Mouse (Mus musculus) common myeloid progenitor, adult 5-6 weeks (primary cell): ENCODE measurements around the gene Hoxd13. TPM values are rescaled to one million over a fixed set of nuclear protein-coding genes. Genes with fewer than 3 reads are reported as not detected.

Source experiments
- ATAC-seq: replicated peaks from 2 replicates; pipeline ENCODE4 v1.8.0; 2016; ENCODE audit warnings: low read depth, mild to moderate bottlenecking, moderate TSS enrichment, inconsistent platforms; ENCODE audit not compliant: poor library complexity, severe bottlenecking
- total RNA-seq: library from RNA; stranded (forward); fragments of 200-1000, 187-1606 nt; gene quantifications from 2 replicates; pipeline ENCODE4 v1.2.3, GENCODE M21; 2017

Gene Hoxd13
- total RNA-seq, 1 experiment from 2014 or later, result not detected

DNA sequence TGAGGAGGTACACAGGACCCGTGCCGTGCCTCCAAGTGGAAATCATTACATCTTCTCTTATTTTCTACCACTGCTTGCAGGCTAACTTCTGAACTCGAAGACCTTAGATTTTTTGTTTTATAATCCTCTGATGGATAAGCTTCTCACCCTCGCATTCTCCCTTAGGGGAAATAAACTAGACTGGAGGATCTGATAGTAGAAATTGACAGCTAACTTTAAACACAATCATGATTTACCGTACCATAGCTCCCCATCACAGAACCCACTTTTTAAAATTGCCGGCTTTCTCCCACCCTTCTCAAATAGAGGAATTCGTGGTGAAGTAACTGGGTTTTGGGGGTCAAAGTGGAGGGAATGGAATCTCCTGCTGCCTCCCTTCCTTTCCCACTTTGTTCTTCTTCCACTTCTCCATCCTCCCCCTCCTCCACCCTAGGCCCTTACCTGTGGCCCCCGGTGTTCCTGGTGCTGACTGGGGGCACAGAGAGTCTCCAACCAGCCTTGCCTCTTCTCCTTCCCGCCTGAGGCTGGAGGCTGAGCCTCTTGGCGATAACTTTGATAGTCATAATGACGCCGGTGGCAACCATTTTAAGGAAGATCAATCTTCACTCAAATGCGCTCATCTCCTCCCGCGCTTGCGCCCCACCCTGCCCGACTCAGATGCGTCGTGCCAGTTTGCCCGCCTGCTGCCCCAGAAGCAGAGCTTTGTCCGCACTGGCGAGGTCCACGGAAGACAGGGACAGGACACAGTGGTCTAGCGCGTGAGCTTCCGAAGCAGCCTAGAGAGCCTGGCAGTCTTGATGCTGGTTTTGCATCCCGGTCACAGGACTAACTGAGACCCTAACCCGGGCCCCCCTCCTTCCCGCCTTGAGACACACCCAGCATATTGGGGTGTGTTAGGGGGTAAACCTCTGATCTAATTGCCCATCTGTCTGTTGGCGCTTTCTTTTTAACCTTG lies 7.4 kb upstream of the Hoxd13 start:
- ATAC-seq, result no peak

GRCm38 (mm10) chr2:74661685-74662084 lies 6.4 kb upstream of the Hoxd13 start:
- 0 out of 2 replicates have a peak, but pooled peaks have one; percentile 31 for ATAC-seq

- ATAC-seq, result peak; percentile 68
Measured at GRCm38 (mm10) chr2:74663291-74663925, 4.7 kb upstream of the Hoxd13 start.

GRCm38 (mm10) chr2:74666411-74666810 lies 1.7 kb upstream of the Hoxd13 start:
- no peak for ATAC-seq

DNA sequence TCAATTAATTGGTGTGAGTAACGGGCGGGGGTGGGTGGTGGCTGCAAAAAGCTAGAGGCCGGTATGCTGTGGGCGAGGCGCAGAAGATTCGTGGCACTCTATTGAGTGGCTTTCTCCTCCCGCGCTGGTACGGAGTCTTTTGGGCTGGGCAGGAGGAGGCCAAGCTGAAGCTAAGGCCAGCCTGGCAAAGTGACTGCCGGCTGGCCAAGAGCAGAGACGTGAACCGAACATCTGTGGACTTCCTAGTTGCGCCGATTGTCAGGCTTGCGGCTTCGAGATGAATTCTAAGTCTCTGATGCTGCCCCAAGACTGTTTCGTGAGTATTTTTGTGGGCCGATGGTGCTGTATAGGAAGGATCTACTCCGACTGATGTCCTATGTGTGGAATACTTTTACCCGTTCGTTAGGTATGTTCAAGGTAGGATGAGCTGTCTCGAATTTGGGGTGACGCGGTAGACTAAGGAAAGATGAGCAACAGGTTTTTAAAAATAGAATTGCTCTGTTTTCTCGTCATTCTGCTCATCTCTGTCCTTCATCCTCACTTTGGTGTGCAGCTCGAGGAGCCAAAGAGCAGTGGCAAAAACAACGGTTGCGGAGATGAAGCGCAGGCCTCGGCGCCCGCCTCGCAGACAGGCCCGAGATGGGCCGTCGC lies 794 bp upstream of the Hoxd13 start:
- ATAC-seq, result no peak

GRCm38 (mm10) chr2:74668370-74669229 lies 490 bp downstream of the Hoxd13 start:
- no peak for ATAC-seq

- no peak for ATAC-seq
Measured at GRCm38 (mm10) chr2:74669230-74669578, 1.1 kb downstream of the Hoxd13 start.

DNA sequence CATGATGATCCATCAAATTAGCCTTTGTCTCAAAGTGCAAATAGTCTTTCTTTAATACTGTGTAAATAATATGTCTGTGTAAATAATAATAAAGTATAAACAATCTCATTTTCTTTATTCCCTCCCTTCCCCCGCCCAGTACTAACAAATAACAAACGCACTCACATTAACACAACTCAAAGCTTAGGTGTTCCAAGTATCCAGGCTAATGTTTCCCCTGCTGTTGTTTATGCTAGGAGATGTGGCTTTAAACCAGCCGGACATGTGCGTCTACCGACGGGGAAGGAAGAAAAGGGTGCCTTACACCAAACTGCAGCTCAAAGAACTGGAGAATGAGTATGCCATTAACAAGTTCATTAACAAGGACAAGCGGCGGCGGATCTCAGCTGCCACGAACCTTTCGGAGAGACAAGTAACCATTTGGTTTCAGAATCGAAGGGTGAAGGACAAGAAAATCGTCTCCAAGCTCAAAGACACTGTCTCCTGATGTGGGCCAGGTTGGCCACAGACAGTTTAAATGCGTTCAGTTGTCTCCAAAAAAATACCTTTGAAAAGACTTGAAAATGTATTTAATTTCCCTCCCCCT lies 1.6 kb downstream of the Hoxd13 start:
- ATAC-seq, result no peak

- no peak for ATAC-seq
Measured at GRCm38 (mm10) chr2:74670632-74671188, 2.6 kb downstream of the Hoxd13 start.

DNA sequence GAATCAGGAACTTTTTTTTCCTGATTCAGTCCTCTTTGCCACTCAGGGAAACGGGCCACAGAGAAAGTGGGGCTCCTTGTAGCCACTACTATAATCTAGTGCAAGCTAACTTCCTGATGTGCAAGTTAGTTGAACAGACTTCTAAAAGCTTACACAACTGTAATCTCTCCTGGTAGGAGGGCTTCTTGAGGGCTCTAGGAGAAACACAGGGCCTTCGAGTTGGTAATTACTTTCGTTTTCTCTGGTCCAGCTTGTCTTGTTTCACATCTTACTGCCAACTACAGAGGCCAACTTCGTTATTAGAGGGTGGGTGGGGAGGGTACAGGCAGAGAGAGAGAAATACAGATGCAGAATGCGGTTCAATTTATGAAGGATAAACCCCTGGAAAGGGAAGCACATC lies 3.7 kb downstream of the Hoxd13 start:
- ATAC-seq, result no peak

DNA sequence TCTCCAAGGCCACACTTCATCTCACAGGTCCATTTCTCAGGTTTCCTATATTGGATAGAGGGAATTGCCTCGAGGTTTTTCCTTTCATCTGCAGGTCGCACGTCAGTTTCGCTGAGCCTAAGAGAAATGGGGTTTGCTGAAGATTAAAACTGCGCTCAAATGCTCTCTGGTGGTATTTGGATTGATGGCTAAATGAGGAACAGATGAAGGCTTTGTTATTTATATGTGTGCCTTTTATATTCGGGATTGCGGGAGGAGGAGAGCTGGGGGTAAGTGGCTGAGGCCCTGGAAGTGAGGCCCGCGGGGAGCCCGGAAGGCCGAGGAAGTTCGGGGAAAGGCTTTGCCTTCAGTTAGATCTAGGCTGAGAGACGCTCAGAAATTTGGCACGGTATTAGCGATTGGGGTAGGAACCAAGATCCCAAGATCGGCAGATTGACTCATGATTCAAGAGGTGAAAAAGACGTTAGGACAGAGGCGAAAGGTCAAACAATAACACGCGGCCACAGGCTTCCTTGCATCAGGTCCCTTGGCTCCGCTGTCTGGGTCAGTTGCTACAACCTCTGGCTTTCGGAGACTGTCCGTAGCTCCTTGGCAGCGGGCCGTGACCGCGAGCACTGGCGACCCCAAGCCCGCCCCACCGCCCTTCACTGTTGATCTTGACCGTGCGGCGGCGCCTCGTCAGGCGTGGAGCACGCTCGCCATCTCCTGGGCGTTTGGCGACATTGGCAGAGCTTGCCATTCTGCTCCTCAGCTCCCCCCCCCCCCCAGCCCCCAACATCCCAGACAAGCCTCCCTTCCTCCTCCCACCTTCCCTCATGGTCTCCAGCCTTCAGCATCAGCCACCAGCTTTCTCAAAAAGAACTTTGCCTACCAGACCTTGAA lies 4.6 kb downstream of the Hoxd13 start:
- peak; percentile 84 for ATAC-seq

- no peak for ATAC-seq
Measured at GRCm38 (mm10) chr2:74673835-74674425, 5.8 kb downstream of the Hoxd13 start.

DNA sequence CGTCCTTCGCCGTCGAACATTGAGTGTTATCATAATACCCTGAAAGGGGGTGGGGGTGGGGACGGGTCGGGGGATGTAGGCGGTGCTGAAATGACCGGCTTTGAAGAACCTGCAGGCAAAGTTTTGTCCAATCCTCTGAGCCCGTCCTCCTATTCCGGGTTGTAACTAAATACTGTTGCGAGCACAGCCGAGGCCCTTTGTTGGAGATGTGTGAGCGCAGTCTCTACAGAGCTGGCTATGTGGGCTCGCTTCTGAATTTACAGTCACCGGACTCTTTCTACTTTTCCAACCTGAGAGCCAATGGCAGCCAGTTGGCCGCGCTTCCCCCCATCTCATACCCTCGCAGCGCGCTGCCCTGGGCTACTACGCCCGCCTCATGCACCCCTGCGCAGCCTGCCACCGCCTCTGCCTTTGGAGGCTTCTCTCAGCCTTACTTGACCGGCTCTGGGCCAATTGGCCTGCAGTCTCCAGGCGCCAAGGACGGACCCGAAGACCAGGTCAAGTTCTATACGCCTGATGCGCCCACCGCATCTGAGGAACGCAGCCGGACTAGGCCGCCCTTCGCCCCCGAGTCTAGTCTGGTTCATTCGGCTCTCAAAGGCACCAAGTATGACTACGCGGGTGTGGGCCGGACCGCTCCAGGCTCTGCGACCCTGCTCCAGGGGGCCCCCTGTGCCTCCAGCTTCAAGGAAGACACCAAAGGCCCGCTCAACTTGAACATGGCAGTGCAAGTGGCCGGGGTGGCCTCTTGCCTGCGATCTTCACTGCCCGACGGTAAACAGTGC lies 7.0 kb downstream of the Hoxd13 start, which contains the start of gene Hoxd12:
Gene Hoxd12, plus strand, starts transcription at position 133 of the 785 bp plus-strand sequence.
- ATAC-seq, result no peak

DNA sequence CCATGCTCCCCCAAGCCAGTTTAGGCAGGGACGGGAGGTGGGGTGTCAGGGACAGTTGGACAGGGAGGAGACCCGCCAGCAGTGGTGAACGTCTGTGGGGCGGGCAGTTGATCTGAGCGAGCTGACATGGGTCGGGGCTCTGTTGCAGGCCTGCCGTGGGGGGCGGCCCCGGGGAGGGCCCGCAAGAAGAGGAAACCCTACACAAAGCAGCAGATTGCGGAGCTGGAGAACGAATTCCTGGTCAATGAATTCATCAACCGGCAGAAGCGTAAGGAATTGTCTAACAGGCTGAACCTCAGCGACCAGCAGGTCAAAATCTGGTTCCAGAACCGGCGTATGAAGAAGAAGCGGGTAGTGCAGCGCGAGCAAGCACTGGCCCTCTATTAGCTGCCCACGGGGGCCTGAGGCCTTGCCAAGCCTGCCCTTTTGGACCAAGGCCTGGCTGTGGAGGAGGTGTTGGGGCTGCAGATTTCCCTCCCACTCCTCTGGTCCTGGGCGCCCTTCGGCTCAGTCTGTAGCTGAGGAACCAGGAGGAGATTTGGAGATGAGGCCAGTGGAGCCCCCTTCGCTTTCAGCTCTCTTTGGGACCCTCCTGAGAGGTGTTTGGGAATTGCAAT lies 7.7 kb downstream of the Hoxd13 start:
- no peak for ATAC-seq

GRCm38 (mm10) chr2:74676376-74677052 lies 8.4 kb downstream of the Hoxd13 start:
- no peak for ATAC-seq

GRCm38 (mm10) chr2:74677106-74677505 lies 9.0 kb downstream of the Hoxd13 start:
- ATAC-seq, result no peak
